Mouse (Mus musculus) ES-E14 (cell line): ENCODE measurements at regions not wholly inside any gene's neighbourhood (a gene's known extent, or its start where the extent isn't known, plus 50 kb on each side); places are given as distances from the start of the nearest gene placed in this dataset.

ENCODE experiments used
- CHD2 ChIP-seq: IDR thresholded peaks from 2 replicates; pipeline ENCODE4 v1.6.1; 2014; ENCODE audit warnings: mild to moderate bottlenecking, low read depth, low read length, inconsistent platforms
- HCFC1 ChIP-seq: IDR thresholded peaks from 2 replicates; pipeline ENCODE4 v1.6.1; 2012; ENCODE audit warnings: low read length, inconsistent platforms, borderline replicate concordance; ENCODE audit not compliant: insufficient read depth
- MAFK ChIP-seq: IDR thresholded peaks from 2 replicates; pipeline ENCODE4 v1.6.1; 2014; ENCODE audit warnings: mild to moderate bottlenecking, low read depth, low read length, inconsistent platforms; ENCODE audit not compliant: insufficient read depth
- ZNF384 ChIP-seq: IDR thresholded peaks from 2 replicates; pipeline ENCODE4 v1.6.1; 2012; ENCODE audit warnings: low read depth, low read length, inconsistent platforms

DNA sequence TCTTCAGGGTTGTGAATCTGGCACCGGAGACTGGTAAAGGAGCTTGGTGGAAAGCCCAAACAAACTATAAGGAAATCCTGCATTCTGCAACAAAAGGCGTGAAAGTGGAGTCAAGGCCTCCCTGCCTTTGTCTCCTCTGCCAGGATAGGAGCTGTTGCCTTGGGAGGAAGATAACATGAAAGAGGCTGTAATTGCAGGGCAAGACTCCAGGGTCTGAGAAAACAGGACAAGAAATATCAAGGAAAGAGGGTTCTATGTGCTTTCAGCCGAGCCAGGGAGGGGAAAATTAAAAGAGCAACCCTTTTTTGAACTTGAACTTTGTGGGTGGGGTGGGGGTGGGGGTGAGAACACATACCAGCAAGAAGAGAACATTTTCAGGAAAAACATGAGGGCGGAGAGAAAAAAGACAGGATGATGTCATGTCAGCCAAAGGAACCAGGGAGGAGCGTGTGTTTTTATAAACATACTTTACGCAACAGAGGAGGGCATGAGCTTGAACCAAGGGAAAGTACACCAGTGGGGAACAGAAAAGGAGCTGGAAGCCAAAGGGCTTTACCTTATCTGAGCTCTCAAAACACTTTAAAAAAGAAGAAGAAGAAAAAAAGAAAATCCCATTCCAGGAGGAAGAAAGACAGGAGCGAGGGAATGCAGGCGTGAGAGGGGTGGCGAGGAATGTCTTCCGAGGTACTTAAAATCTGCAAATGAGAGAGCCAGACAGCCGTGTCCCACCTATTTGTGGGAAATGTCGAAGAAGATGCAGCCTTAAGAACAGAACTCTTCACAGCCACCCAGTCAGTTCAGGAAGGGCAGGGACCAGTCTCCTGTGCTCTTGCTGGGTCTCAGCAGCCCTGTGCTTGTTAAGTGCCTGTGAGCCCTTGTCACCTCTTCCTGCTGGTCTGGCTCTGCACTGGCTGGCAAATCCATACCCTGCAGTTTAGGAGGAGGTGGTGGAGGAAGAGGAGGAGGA is 66.2 kb upstream of the Irf2bp2 start:
- no peak for TF ChIP-seq MAFK
- no peak for TF ChIP-seq ZNF384
- TF ChIP-seq HCFC1, result no peak
- no peak for TF ChIP-seq CHD2
